Mouse (Mus musculus) lung, postnatal 0 days (tissue): ENCODE data around the gene Mrpl45.

Experiments
- CTCF ChIP-seq: IDR thresholded peaks from 2 replicates; pipeline ENCODE4 v1.5.1; 2016; ENCODE audit warnings: antibody characterized with exemption, mild to moderate bottlenecking
- EP300 ChIP-seq: IDR thresholded peaks from 2 replicates; pipeline ENCODE4 v1.6.1; 2016; ENCODE audit warnings: antibody characterized with exemption, mild to moderate bottlenecking, control low read depth

DNA sequence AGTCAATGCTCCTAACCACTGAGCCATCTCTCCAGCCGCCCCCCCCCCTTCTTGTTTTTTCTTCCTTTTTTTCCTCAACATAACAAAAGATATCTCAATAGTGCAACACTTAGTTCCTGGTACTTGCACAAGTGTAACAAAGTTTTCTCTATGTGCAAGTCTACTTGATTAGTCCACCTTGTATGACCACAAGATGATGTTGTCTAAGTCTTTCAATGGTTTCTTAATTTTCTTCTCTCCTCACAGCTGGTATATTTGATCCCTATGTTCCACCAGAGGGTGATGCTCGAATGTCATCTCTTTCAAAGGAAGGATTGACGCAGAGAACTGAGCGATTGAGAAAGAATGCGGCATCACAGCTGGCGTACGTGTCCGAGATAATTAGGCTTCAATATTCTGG lies 5.7 kb downstream of the Mrpl45 start:
- TF ChIP-seq CTCF (no peak), EP300 (no peak)
